Mouse (Mus musculus): ENCODE data around the gene Vmn1r217. TPM values are rescaled to one million over a fixed set of nuclear protein-coding genes. Genes with fewer than 3 reads are reported as not detected.

Vmn1r217 gene
- polyA plus RNA-seq (2012; rRNA removed), result not detected in 2 replicates

DNA sequence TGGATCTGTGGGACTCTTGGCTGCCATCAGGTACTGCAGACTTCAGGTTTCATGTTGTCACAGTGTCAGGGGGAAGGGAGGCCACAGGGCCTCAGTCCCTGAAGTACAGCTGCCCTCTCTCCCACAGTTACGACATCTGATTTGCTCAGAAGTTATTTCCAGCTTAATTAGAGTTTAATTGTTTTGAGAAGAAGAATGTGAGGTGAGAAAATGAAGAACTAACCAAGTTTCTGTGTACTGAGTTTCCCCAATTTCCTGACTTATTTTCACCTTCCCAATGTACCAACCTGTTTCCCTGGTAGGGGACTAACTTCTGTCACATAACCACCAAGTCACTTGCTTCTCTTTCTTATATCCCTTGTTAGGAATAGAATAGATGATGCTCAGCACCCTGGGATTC, at the start of gene Vmn1r217:
TSS of gene Vmn1r217 (minus strand) at position 101 of the 400 bp plus-strand sequence.

GRCm38 (mm10) chr13:23159012-23159411, 41.0 kb upstream of the Vmn1r217 start, which contains the start of gene Vmn1r219:
Gene Vmn1r219, plus strand, starts transcription at chr13:23159312.

GRCm38 (mm10) chr13:23133099-23133498, 15.1 kb upstream of the Vmn1r217 start, which contains the start of gene Vmn1r218:
Gene Vmn1r218, plus strand, starts transcription at chr13:23133155.

GRCm38 (mm10) chr13:23067725-23068124, 50.3 kb downstream of the Vmn1r217 start, which contains the start of gene Vmn1r215:
Gene Vmn1r215, plus strand, starts transcription at chr13:23068025.

Other genes starting within 250 kb of the Vmn1r217 start
- not detected in 2 replicates for gene Vmn1r212, start 234.0 kb downstream of the Vmn1r217 start, polyA plus RNA-seq (2012; rRNA removed)
- not detected in 2 replicates for gene Vmn1r213, start 110.6 kb downstream of the Vmn1r217 start, polyA plus RNA-seq (2012; rRNA removed)
- gene Vmn1r214, start 87.8 kb downstream of the Vmn1r217 start, polyA plus RNA-seq (2012; rRNA removed), result not detected in 2 replicates
- not detected in 2 replicates for gene Vmn1r215, start 50.2 kb downstream of the Vmn1r217 start, polyA plus RNA-seq (2012; rRNA removed)
- not detected in 2 replicates for gene Vmn1r218, start 14.9 kb upstream of the Vmn1r217 start, polyA plus RNA-seq (2012; rRNA removed)
- gene Vmn1r219, start 41.1 kb upstream of the Vmn1r217 start, polyA plus RNA-seq (2012; rRNA removed), result not detected in 2 replicates
- gene Vmn1r220, start 69.7 kb upstream of the Vmn1r217 start, polyA plus RNA-seq (2012; rRNA removed), result not detected in 2 replicates
- gene Vmn1r221, start 95.9 kb upstream of the Vmn1r217 start, polyA plus RNA-seq (2012; rRNA removed), result not detected in 2 replicates
- not detected in 2 replicates for gene Vmn1r222, start 117.7 kb upstream of the Vmn1r217 start, polyA plus RNA-seq (2012; rRNA removed)
- gene Vmn1r223, start 128.9 kb upstream of the Vmn1r217 start, polyA plus RNA-seq (2012; rRNA removed), result not detected in 2 replicates

Data from stomach, adult 2 months (tissue).